Mouse (Mus musculus) limb, embryonic 12.5 days (tissue): ENCODE data around the gene Chn1. TPM values are rescaled to one million over a fixed set of nuclear protein-coding genes. Genes with fewer than 3 reads are reported as not detected.
A peak's percentile ranks its signal among the peaks of the same experiment; 100 is the strongest.

Experiments
- ATAC-seq: fragments of 200-750 bp; cut with Nextera tagmentation; 2 replicates; pipeline ENCODE4 v1.8.0; 2017; ENCODE audit warnings: low read depth, moderate TSS enrichment; ENCODE audit not compliant: insufficient number of reproducible peaks, insufficient read depth, low FRiP score, low TSS enrichment
- H3K27ac ChIP-seq: fragments of 300-500 bp; sonication (generic); 2 replicates; pipeline ENCODE4 v1.5.1; 2016; ENCODE audit warnings: mild to moderate bottlenecking, moderate library complexity
- H3K27me3 ChIP-seq: fragments of 300-500 bp; sonication (generic); 2 replicates; pipeline ENCODE4 v1.6.1; 2016; ENCODE audit warnings: mild to moderate bottlenecking, moderate library complexity
- H3K36me3 ChIP-seq: fragments of 300-500 bp; sonication (generic); 2 replicates; pipeline ENCODE4 v1.6.1; 2016; ENCODE audit warnings: mild to moderate bottlenecking, moderate library complexity
- H3K4me1 ChIP-seq: fragments of 300-500 bp; sonication (generic); replicated peaks from 2 replicates; pipeline ENCODE4 v1.6.1; 2016
- H3K4me2 ChIP-seq: fragments of 300-500 bp; sonication (generic); 2 replicates; pipeline ENCODE4 v1.6.1; 2016; ENCODE audit warnings: mild to moderate bottlenecking, moderate library complexity
- H3K4me3 ChIP-seq: fragments of 300-500 bp; sonication (generic); replicated peaks from 2 replicates; pipeline ENCODE4 v1.5.1; 2016; ENCODE audit warnings: mild to moderate bottlenecking
- H3K9ac ChIP-seq: fragments of 300-500 bp; sonication (generic); replicated peaks from 2 replicates; pipeline ENCODE4 v1.6.1; 2016; ENCODE audit warnings: mild to moderate bottlenecking, moderate library complexity
- H3K9me3 ChIP-seq: fragments of 300-500 bp; sonication (generic); 2 replicates; pipeline ENCODE4 v1.6.1; 2016; ENCODE audit warnings: mild to moderate bottlenecking, moderate library complexity
- WGBS: fragments of 180-500 bp; shearing (Covaris S2); methylation state at CpG from one replicate; pipeline ENCODE4 v1.1.7; 2016; 5-methylcytosine and 5-hydroxymethylcytosine counted together
- polyA plus RNA-seq: library from polyadenylated mRNA; unstranded; fragments of >200 nt; fragmentation: Nextera tagmentation; extraction: Ambion mirVana; gene quantifications from 2 replicates; pipeline ENCODE4 v1.2.1, GENCODE M21; 2016

Gene Chn1
- polyA plus RNA-seq, 1 experiment from 2014 or later: 41.9 TPM

- no peaks in the 10 kb centered on the region for H3K36me3 ChIP-seq
- H3K27ac ChIP-seq: no peak overlapping the region
- H3K27me3 ChIP-seq: no peaks in the 10 kb centered on the region
- ATAC-seq: no peak
- no peak overlapping the region for H3K9ac ChIP-seq
- no peak overlapping the region for H3K4me2 ChIP-seq
- no peaks in the 10 kb centered on the region for H3K9me3 ChIP-seq
- H3K4me1 ChIP-seq: peaks cover 13% of the 10 kb centered on the region
- no peak overlapping the region for H3K4me3 ChIP-seq
- 90% methylated on average over 14 of the region's 14 CpGs for WGBS
Observed at GRCm38 (mm10) chr2:73780321-73781010, 5.3 kb upstream of the Chn1 start.

- no peaks in the 10 kb centered on the region for H3K36me3 ChIP-seq
- no peak overlapping the region for H3K9ac ChIP-seq
- WGBS: 76% methylated on average over 7 of the region's 7 CpGs
- no peak for ATAC-seq
- H3K4me1 ChIP-seq: peaks cover 13% of the 10 kb centered on the region
- H3K27me3 ChIP-seq: no peaks in the 10 kb centered on the region
- H3K4me2 ChIP-seq: no peak overlapping the region
- H3K27ac ChIP-seq: no peak overlapping the region
- no peaks in the 10 kb centered on the region for H3K9me3 ChIP-seq
- H3K4me3 ChIP-seq: no peak overlapping the region
Observed at GRCm38 (mm10) chr2:73779796-73780195, 4.7 kb upstream of the Chn1 start.

GRCm38 (mm10) chr2:73779016-73779595 is 4.0 kb upstream of the Chn1 start:
- no peaks in the 10 kb centered on the region for H3K36me3 ChIP-seq
- peaks cover 15% of the 10 kb centered on the region for H3K4me1 ChIP-seq
- no peaks in the 10 kb centered on the region for H3K27me3 ChIP-seq
- H3K9ac ChIP-seq: no peak overlapping the region
- 75% methylated on average over 4 of the region's 4 CpGs for WGBS
- no peak overlapping the region for H3K27ac ChIP-seq
- no peak for ATAC-seq
- no peak overlapping the region for H3K4me3 ChIP-seq
- H3K9me3 ChIP-seq: no peaks in the 10 kb centered on the region
- no peak overlapping the region for H3K4me2 ChIP-seq

- Histone ChIP-seq H3K4me3 (no peak overlapping the region), H3K9me3 (no peaks in the 10 kb centered on the region), H3K27me3 (no peaks in the 10 kb centered on the region), H3K4me1 (peaks cover 33% of the 10 kb centered on the region), H3K9ac (no peak overlapping the region), H3K36me3 (no peaks in the 10 kb centered on the region), H3K27ac (no peak overlapping the region), H3K4me2 (no peak overlapping the region; the same call in 1 of the 2 replicates)
- no peak for ATAC-seq
- 14% methylated on average over 4 of the region's 4 CpGs for WGBS
Observed at GRCm38 (mm10) chr2:73776936-73777335, 1.8 kb upstream of the Chn1 start.

GRCm38 (mm10) chr2:73775683-73776310 is 651 bp upstream of the Chn1 start:
- Histone ChIP-seq H3K9ac (peak overlapping the region; percentile 89), H3K4me1 (peaks cover 39% of the 10 kb centered on the region), H3K4me3 (peak overlapping the region; percentile 90), H3K36me3 (no peaks in the 10 kb centered on the region), H3K4me2 (peak overlapping the region; percentile 66), H3K27me3 (no peaks in the 10 kb centered on the region), H3K9me3 (no peaks in the 10 kb centered on the region), H3K27ac (0 out of 2 replicates have a peak overlapping the region, but pooled peaks have one; percentile 45)
- ATAC-seq: no peak
- WGBS: under 1% methylated on average over 22 of the region's 22 CpGs

- H3K36me3 ChIP-seq: no peaks in the 10 kb centered on the region
- H3K27ac ChIP-seq: no peak overlapping the region
- H3K27me3 ChIP-seq: no peaks in the 10 kb centered on the region
- 0 out of 2 replicates have a peak overlapping the region, but pooled peaks have one; percentile 90 for H3K4me3 ChIP-seq
- H3K4me1 ChIP-seq: peaks cover 48% of the 10 kb centered on the region
- no peaks in the 10 kb centered on the region for H3K9me3 ChIP-seq
- H3K9ac ChIP-seq: no peak overlapping the region
- peak overlapping the region; percentile 60 for H3K4me2 ChIP-seq
- no peak for ATAC-seq
- WGBS: 38% methylated on average over 1 of the region's 1 CpGs
Observed at GRCm38 (mm10) chr2:73772945-73773344, 2.2 kb downstream of the Chn1 start.

GRCm38 (mm10) chr2:73768669-73769068 is 6.5 kb downstream of the Chn1 start:
- Histone ChIP-seq H3K36me3 (no peaks in the 10 kb centered on the region), H3K9ac (no peak overlapping the region), H3K4me2 (no peak overlapping the region), H3K27ac (no peak overlapping the region), H3K4me3 (no peak overlapping the region), H3K27me3 (no peaks in the 10 kb centered on the region), H3K4me1 (peaks cover 39% of the 10 kb centered on the region), H3K9me3 (no peaks in the 10 kb centered on the region)
- ATAC-seq: no peak
- 52% methylated on average over 4 of the region's 4 CpGs for WGBS

GRCm38 (mm10) chr2:73763541-73763940 is 11.6 kb downstream of the Chn1 start:
- Histone ChIP-seq H3K4me1 (peaks cover 10% of the 10 kb centered on the region), H3K4me2 (no peak overlapping the region), H3K36me3 (0 out of 2 replicates have a peak, but pooled peaks cover 3% of the 10 kb centered on the region), H3K27me3 (no peaks in the 10 kb centered on the region), H3K4me3 (no peak overlapping the region), H3K9ac (no peak overlapping the region), H3K9me3 (no peaks in the 10 kb centered on the region), H3K27ac (no peak overlapping the region)
- 67% methylated on average over 3 of the region's 3 CpGs for WGBS
- no peak for ATAC-seq

GRCm38 (mm10) chr2:73759899-73760298 is 15.2 kb downstream of the Chn1 start:
- Histone ChIP-seq H3K4me1 (peaks cover 9% of the 10 kb centered on the region), H3K9ac (no peak overlapping the region), H3K27ac (no peak overlapping the region), H3K36me3 (peaks cover 7% of the 10 kb centered on the region; the same call in 1 of the 2 replicates), H3K27me3 (no peaks in the 10 kb centered on the region), H3K9me3 (peaks cover 10% of the 10 kb centered on the region), H3K4me3 (no peak overlapping the region), H3K4me2 (no peak overlapping the region)
- ATAC-seq: no peak
- WGBS: 77% methylated on average over 7 of the region's 7 CpGs

GRCm38 (mm10) chr2:73759027-73759426 is 16.1 kb downstream of the Chn1 start:
- no peak overlapping the region for H3K4me3 ChIP-seq
- no peak for ATAC-seq
- WGBS: 88% methylated on average over 5 of the region's 5 CpGs
- H3K4me1 ChIP-seq: peaks cover under 1% of the 10 kb centered on the region
- no peak overlapping the region for H3K9ac ChIP-seq
- H3K9me3 ChIP-seq: peaks cover 12% of the 10 kb centered on the region
- no peaks in the 10 kb centered on the region for H3K27me3 ChIP-seq
- no peak overlapping the region for H3K27ac ChIP-seq
- no peak overlapping the region for H3K4me2 ChIP-seq
- H3K36me3 ChIP-seq: peaks cover 9% of the 10 kb centered on the region; the same call in 1 of the 2 replicates

GRCm38 (mm10) chr2:73747297-73747696 is 27.8 kb downstream of the Chn1 start:
- Histone ChIP-seq H3K9me3 (no peaks in the 10 kb centered on the region), H3K27me3 (no peaks in the 10 kb centered on the region), H3K4me3 (no peak overlapping the region), H3K36me3 (no peaks in the 10 kb centered on the region), H3K27ac (no peak overlapping the region), H3K4me2 (no peak overlapping the region), H3K9ac (no peak overlapping the region), H3K4me1 (no peaks in the 10 kb centered on the region)
- WGBS: 82% methylated on average over 1 of the region's 1 CpGs
- ATAC-seq: no peak
